Mouse (Mus musculus): ENCODE measurements around the gene Cog2.

GRCm38 (mm10) chr8:124572430-124572775 is 51.8 kb downstream of the Cog2 start:
- TF ChIP-seq GATA1 (IDR thresholded peaks at IDR 0.05; ENCODE audit: borderline replicate concordance, low read length), result no peak
- TF ChIP-seq FLI1 (IDR thresholded peaks at IDR 0.05; ENCODE audit: low read length), result no peak
